Mouse (Mus musculus): ENCODE measurements around the gene Col5a3. TPM values are rescaled to one million over a fixed set of nuclear protein-coding genes. Genes with fewer than 3 reads are reported as not detected.

Col5a3 gene
- total RNA-seq, 2 experiments from 2014 or later: 26.1 to 33.6 TPM

DNA sequence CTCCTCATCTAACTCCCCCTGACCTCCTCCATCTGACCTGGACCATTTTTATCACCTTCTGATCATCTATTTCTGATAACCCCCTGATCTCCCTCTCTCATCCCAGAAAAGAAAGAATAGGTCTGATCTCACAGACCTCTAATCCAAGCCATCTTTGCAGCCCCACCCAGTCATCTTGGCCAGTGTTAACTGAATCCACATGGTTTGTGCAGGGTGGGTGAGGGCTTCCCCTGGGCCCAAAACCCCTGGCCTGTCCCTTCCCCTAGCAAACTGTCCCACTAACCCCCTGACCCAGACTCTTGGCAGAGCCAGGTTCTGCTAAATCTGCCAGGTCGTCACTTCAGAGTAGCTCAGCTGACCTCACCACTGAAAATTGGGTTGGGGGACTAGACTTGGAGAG is 4.1 kb downstream of the Col5a3 start:
- intact Hi-C loops (cut with DNase I): no loop called here

DNA sequence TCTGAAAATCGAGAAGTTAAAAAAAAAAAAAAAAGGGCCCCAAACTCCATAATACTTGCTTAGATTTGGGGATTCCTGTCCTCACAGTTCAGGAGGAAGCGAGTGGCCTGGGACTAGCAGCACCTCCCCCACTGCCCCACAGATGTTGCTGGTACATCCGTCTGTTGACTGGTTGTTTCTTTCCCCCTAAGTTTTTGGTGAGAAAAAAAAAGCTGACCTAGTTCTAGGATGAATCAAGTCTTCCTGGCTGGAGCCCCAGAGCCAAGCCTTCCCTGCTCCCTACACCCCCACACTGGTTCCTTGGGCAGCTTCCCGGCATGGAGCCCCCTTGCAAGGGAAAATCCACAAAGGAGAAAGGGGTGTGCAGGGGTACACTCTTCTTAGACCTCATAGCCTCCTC is 4.6 kb downstream of the Col5a3 start:
- intact Hi-C loops (cut with DNase I): no loop called here
- peak in 1 of 2 experiments; percentile 37 for DNase-seq

More for the DNA sequence above, 4.1 kb downstream of the Col5a3 start:
- no peak for DNase-seq

DNA sequence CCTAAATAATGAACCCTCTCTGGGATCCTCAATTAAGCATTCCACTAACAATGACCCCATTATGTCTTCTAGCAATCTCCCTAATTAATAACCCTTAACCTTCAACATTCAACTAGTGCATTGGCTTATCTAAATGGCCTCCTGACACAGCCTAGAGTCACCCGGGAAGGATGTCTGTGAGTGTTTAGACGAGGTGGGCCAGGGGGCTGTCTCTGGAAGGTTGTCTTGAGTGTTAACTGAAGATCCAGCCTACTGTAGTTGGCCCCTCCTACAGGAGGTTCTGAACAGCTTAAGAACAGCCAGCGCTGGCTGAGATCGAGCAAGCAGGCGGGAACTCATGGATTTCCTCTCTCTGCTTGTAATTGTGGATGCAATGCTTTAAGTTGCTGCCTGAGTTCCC is 9.2 kb downstream of the Col5a3 start:
- intact Hi-C loops (cut with DNase I): no loop called here

DNA sequence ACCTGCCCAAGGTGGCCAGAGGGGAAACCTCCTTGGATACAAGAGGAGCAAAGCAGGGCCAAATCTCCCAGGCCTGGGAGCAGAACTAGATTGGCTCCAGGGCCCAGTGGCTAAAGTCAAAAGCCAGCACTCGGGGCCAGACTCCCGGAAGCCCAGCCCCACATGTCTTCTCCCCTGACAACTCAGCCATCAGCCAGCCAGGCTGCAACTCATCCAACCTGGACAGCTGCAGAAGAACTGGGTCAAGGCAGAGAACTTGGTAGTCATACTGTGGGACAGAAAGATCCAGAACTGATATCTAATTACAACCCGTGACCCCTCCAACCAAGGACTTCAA is 9.7 kb downstream of the Col5a3 start:
- intact Hi-C loops (cut with DNase I): no loop called here
- peak; percentile 59 to 73 for DNase-seq

More for the DNA sequence above, 9.2 kb downstream of the Col5a3 start:
- no peak for DNase-seq

DNA sequence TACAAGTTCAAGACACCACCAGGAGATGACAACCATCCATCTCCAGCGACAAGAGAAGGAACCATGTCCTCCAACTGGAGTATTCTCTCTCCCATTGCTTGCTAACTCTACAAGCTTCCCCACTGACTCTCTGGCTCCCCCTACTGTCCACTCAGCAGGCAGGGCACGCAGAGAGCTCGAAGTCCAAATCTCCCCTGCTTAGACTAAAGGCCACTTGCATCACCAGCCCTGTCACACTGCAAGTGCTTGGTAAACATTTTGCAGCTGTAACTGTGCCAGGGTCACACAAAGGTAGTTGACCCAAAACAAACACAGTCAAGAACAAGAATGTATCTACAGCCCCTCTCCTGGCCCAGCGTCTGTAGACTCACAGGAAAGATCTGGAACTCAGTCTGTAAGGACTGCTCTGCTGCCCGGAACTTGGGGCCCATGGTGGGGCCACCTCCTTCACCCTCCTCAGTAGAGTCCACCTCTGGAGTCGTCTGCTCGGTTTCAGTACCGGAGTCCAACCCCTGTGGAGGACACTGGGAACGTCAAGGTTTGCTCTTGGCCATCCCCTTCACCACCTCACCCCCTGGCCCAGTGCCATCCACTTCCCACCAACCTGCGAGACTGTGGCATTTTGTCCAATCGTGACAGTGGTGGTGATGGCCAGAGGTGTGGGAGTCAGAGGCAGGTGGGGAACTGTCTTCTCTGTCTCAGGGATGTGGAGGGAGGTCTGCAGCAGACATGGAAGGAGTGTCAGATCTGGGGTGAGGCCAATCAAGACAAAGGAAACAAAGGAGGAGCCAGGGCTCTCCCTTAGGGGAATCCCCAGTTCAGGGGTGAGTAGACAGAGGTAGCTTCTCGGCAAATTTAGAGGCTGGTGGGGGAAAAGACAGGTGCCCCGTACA is 10.4 kb downstream of the Col5a3 start:
- intact Hi-C loops (cut with DNase I): loop anchor here (1.0 kb wide), 1 partner anchor 64 kb away; no protein-coding TSS in a partner anchor
- peak; percentile 47 to 59 for DNase-seq

DNA sequence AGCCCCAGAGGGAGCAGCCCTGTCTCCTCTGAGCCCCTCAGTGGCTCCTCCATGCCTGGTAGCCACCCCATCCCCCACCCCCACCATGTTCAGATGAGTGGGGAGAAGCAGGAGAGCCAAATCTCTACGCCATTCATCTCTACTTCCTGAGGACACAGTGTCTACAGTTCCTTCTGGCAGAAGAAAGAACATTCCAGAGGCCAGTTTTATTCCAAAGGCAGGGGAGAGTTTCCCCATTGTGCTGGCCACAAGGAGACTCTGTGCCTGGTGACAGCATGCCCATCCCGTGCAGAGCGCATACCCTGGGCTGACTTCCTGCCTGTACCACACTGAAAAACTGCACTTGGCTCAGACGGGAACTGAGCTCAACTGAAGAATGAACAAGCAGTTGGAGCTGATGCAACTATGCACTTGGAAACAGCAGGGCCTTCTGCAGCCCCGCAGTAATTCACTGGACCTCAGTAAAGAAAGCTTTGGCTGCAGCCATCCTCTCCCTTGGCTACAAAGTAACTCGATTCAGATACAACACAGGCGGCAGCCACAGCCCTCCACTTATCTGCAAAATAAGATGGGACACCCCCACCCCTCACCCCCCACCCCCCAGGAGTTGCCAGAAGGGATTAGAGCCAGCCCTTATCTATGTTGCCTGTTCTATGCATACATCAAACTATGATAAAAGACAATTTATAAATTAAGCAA is 20.6 kb downstream of the Col5a3 start:
- DNase-seq: peak; percentile 46 to 54
- intact Hi-C loops (cut with DNase I): no loop called here

DNA sequence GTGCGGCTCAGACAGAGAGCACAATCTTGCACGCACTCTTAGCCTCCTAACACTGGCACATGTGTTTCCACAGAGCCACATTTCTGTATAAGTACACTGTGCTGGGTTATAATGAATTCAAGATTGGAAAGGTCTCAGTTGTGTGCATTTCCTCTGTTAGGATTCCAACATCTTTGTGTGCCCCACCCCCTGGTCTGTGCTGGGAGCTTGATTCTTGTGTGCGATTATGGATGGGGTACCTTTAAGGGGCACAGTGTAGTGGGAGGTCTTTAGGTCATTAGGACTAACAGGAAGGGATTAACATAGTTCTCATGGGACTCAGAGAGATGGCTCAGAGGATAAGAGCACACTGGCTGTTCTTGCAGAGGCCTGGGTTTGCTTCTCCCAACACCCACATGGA is 24.5 kb downstream of the Col5a3 start:
- DNase-seq: no peak
- intact Hi-C loops (cut with DNase I): no loop called here

DNA sequence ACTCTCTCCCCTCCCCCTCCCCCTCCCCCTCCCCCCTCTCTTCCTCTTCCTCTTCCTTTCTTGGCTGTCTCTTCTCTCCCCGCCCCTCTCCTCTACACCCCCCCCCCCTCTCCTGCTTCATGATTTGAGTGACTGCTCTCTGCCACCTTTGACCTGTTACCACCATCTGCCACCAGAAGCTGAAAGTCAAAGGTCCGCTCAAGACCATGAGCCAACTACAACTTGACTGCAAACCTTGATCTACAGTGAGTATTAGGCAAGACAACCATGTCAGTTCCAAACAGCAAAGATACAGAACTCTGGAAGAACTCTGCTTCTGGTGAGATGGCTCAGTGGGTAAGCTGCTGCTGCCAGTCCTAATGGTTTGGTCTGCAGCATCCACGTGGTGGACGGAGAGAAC is 25.2 kb downstream of the Col5a3 start:
- DNase-seq: no peak
- intact Hi-C loops (cut with DNase I): no loop called here

DNA sequence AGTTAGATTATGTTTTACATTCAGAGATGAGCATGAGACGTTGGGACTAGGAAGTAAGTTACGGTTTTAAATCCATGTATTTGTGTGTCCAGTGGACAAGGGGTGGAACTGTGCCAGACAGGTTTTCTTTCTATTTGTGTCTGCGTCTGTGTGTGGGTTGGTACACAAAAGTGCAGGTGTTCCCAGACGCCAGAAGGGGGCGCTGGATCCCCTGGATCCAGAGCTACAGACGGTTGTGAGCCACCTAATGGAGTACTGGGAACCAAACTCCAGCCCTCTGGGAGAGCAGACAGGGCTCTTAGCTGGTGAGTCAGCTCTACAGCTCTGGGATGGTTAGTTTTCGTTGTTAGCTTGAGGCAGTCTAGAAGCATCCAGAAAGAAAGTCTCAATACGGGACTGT is 26.9 kb downstream of the Col5a3 start:
- DNase-seq: no peak
- intact Hi-C loops (cut with DNase I): no loop called here

DNA sequence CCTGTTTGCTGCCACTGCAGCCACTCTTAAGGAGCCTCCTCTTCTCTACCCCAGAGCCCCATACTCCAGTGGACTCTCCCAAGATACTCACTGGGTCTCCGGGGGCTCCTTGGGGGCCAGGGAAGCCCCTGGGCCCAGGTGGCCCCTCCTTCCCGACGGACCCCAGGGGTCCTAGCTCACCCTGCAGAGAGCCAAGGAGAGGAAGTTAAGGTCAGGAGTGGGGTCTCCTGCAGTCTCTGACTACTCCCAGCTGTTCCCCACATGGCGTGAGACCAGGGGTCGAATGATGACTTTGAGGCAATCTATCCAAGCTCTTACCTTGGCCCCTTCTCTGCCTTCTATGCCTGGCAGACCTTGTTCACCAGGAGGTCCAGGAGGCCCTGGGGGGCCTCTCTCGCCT is 29.8 kb downstream of the Col5a3 start:
- DNase-seq: no peak
- intact Hi-C loops (cut with DNase I): no loop called here

DNA sequence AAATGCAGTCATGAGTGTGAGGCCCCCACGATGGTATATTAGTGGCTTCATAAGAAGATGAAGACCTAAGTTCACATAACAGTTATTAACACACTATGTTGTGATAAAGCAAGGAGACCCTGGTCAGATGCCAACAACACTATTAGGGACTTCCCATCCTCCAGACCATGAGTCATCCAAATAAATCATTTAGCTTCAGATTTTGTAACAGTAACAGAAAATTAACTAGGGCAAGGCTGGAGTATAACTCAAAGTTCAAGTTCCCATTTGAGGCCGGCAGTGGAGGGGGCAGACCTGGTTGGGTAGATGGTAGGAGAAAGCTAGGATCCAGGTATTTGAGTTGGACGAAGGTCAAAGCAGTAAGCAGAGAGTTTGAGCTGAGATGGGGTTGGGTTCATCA is 33.6 kb downstream of the Col5a3 start:
- no peak for DNase-seq
- intact Hi-C loops (cut with DNase I): no loop called here

DNA sequence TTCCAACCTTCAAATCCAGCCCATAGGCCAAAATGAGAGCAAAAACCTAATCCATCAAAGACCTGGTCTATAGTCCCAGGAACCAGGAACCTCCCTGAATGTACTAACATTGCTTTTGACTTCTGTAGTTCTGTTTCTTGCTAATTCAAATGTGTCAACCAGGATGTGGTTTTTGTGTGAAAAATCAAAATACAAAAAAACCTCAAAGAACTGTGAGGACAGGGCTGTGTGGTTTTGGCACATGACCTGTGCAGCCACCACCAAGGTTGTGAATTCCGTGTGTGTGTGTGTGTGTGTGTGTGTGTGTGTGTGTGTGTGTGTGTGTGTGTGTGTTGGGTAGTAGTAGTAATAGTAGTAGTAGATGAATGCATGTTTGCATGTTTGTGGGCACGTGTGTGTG is 49.6 kb downstream of the Col5a3 start:
- no peak for DNase-seq
- intact Hi-C loops (cut with DNase I): no loop called here

DNA sequence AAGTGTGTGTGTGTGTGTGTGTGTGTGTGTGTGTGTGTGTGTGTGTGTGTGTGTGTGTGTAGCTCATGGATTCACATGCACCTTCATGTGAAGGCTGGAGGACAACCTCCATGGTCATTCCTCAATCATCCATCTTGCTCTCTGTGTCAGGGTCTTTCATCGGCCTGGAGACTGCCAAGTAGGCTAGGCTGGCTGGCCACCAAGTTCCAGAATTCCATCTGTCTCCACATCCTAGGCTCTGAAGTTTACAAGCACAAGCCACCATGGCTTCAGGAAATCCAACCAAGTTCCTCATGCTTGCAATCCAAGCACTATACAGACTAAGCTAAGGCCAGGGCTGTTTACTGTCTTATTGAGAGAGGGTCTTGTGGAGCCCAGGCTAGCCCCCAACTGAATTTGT is 51.8 kb downstream of the Col5a3 start:
- no peak for DNase-seq
- intact Hi-C loops (cut with DNase I): no loop called here

DNA sequence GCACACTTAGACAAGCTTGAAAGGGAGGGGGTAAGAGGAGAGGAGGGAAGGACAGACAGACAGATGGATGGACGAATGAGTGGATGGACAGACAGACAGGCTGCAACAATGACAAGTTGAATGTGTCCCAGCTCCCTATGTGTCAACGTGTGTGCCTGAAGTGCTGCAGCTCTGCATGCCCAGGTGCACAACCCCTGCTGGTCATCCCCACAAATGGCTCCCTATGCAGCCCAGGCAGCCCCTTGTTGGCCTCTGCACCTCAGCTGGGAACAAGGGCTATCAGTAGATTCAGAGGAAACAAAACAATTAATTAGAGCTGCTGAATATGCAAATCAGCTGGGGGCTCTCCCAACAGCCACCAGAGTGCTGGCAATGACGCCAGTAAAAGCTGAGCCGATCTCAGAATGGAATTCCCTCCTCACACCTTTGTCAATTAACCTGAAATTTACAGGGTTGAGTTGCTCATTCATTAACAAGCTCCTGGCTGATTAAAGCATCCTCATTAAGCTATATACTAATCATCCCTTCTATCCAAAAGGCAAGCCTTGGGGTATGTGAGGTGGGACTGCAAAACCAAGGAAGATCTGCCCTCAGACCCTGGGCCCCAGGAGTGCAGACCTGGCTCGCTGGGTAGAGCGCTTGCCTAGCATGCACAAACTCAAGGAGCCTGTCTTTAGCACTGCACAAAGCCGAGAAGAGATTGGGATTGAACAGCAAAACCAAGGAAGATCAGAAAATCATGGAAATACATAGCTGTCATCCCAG is 52.5 kb downstream of the Col5a3 start:
- intact Hi-C loops (cut with DNase I): no loop called here
- DNase-seq: no peak

DNA sequence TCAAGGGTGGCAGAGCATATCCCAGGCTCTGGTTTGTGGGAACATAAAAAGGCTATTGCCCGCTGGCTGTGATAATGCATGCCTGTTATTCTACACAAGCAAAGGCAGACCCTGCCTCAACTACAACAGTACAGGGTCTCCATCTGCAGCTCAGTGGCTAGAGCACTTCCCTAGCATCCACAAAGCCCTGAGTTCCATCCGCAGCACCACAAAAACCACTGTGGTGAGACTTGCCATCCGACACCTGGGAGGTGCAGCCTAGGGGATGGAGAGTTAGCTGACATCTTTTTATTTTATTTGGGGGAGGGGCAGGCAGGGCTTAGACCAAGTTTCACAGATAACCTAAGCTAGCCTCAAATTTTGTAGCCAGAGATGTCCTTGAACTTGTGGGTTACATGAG is 53.5 kb downstream of the Col5a3 start:
- intact Hi-C loops (cut with DNase I): no loop called here
- DNase-seq: no peak

DNA sequence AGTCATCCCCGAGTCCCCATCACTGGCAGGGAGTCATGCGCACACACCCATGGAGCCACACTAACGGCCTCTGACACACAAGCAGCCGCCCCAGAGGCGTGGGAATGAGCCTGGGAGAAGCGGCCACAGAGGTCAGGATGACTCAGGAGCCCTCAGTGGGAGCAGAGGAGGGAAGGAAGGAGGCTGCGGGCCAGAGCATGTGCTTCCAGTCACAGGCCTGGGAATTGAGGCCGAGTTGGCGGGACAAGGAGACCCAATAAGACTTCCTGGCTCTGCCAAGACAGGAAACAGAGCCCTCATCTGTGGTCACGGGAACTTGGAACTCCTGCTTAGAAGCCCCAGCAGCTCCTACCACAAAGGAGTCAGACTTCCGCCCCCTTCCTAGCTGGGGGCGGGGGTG is 54.1 kb downstream of the Col5a3 start:
- intact Hi-C loops (cut with DNase I): no loop called here
- DNase-seq: peak; percentile 64 to 83

DNA sequence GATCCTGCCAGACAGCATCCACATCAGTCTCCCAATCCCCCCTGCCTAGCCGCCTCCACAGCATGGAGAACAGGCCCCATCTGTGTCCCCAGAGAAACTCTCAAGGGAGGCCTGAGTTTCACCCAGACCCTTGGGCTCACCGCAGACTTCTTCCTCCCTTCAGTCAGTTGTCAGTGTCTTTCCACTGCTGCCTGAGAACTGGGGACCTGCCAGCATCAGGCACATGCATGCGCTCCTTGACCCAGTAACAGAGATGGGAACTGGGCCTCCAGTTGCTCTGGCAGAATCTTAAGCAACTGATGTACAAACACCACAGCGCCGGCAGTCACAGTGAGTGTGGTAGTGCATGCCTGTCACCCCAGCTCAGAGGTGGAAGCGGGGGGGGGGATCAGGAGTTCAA is 56.0 kb downstream of the Col5a3 start:
- intact Hi-C loops (cut with DNase I): no loop called here

DNA sequence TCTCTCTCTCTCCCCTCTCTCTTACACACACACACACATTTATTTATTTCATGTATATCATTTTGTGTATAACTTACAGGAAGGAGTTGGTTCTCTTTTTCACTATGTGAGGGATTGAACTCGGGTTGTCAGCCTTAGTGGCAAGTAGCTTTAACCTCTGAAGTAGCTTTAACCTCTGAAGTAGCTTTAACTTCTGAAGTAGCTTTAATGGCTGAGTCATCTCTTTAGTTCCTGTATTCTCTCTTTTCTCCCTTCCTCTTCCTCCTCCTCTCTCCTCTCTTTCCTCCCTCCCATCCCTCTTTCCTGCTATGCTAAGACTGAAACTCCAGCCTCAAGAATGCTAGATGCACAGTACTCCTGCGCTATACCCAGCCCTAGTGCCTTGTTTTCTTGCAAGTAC is 56.6 kb downstream of the Col5a3 start:
- intact Hi-C loops (cut with DNase I): no loop called here
- DNase-seq: no peak

More for the DNA sequence above, 56.0 kb downstream of the Col5a3 start:
- peak in 1 of 2 experiments; percentile 21 for DNase-seq

DNA sequence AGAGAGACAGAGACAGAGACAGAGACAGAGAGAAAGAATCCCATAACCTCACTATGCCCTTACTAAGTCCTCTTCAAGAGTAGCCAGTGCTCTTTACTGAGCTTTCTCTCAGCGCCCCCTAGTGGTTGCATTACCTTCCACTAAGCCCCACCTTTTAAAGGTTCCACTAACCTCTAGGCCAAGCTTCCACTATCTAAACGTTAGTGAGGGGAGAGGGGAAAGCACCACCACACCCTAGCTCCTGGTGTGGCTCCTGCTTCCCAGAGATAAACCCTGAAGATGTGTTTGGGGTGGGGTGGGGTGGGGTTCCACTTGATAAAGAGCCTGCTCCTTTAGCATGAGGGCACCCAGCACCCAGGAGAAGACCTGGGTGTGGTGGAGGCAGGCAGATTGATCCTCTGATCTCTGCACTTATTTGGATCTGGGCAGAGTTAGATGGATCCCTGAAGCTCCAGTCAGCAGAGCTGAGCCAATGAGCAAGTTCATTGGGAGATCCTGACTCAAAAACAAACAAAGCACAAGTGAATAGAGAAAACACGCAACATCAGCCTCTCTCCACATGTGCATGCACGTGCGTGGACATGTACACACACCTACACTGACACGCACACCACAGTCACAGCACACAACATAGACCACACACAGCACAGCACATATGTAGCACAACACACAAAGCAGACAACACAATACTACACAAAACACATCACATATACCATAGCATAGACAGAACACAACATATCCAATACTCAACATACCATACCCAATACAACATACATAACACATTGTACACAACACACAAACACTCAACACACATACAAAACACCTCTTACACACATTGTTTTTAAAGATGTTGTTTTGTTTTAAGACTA is 57.5 kb downstream of the Col5a3 start:
- peak; percentile 34 to 62 for DNase-seq
- intact Hi-C loops (cut with DNase I): no loop called here

DNA sequence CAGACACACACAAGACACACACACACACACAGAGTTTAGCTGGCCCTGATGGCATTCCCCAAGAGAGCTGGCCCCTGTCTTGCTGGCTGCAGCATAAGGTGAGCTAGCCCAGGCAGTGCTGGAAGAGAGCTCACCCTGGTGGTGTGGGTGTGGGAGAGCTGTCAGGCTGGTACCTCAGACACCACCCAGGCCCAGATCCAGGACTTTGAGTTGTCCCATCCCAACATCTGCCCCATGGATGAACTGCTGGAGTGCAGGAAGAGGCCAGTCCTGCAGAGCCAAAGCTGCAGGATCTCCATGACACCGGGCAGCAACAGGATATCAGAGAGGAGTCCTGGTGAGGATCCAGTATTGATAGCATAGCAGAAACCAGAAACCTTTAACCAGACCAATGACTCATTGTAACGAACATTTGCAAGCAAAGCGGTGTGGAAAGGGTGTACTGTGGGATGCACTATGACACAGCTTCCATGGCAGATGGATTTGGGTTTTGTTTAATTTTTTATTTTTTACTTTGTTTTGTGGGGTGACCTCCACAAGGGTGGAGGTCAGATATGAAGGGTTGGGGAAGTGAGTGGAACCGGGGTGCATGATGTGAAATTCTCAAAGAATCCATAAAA is 58.7 kb downstream of the Col5a3 start:
- DNase-seq: no peak
- intact Hi-C loops (cut with DNase I): no loop called here
